In the genomic region with DNA sequence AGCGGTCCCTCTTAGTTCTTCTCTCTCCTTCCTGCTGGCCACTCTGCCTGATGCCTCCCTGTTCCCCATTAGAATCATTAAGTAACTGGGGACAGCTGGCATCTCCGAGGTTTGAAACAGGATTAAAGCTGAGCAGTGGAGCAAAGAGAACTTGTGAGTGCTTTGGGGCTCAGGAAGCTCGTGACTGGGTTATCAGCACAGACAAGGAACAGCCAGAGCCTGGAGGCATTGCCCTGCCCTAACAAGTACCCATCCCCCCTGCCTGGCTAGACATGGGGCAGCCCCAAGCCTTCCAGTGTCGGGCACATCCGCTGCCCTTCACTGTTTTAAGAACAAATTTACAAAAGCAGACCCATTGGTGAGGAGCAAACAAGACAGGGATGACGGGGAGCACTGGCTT, we compare ENCODE assay signal across 31 mouse cellular contexts. TPM values are rescaled to one million over a fixed set of nuclear protein-coding genes. Genes with fewer than 3 reads are reported as not detected.
A peak's percentile ranks its signal among the peaks of the same experiment; 100 is the strongest.
DNase-seq lines count a peak whose midpoint lies in the region; ATAC-seq lines count a peak whose summit lies in the region.
"Had no signal": no experiment of that assay in that cellular context is flagged by ENCODE, and none has a peak within 500 bp of the region (broad histone marks: within the 10 kb centered on the region; RNA-seq: fewer than 3 reads in every experiment).

No protein-coding gene starts in this region.

- 33% methylated on average over 6 of the region's 6 CpGs for WGBS in heart, embryonic 11.5 days (ENCODE audit: insufficient replicate concordance)

- H3K9ac ChIP-seq in heart, embryonic 11.5 days (ENCODE audit: low read depth, low read length): 0 out of 2 replicates have a peak overlapping the region, but pooled peaks have one; percentile 28
- H3K9ac ChIP-seq: forebrain, embryonic 12.5 days; liver, embryonic 14.5 days; lung, embryonic 15.5 days; midbrain, embryonic 12.5 days; stomach, embryonic 15.5 days had no signal

- no peak for DNase-seq in heart, adult 18-20 months
- peak; percentile 45 for DNase-seq in layer of hippocampus, adult 9-11 months
- no peak for DNase-seq in layer of hippocampus, adult 18-20 months (ENCODE audit: low spot score in 2 of 2)
- DNase-seq in retina, embryonic 14.5 days (ENCODE audit: low spot score): peak; percentile 21
- no peak for DNase-seq in right cerebral cortex, postnatal 4 days
- DNase-seq in thymus, postnatal 4 days: no peak
- DNase-seq: adrenal gland, postnatal 14 days; cerebellum, adult 11 months; cerebellum, postnatal 14 days; gastrocnemius, postnatal 14 days; kidney, postnatal 36 days; lung, postnatal 4 days; right cerebral cortex, postnatal 14 days; thymus, postnatal 36 days had no signal

- H3K27me3 ChIP-seq in heart, embryonic 11.5 days (ENCODE audit: control insufficient read depth, insufficient read depth, low read length): peaks cover 4% of the 10 kb centered on the region; the same call in 1 of the 2 replicates

- peaks cover 10% of the 10 kb centered on the region for H3K9me3 ChIP-seq in heart, embryonic 11.5 days (replicated peaks; ENCODE audit: control insufficient read depth, low read length)
- H3K9me3 ChIP-seq: stomach, embryonic 15.5 days had no signal

- H3K4me1 ChIP-seq in heart, embryonic 11.5 days (ENCODE audit: control insufficient read depth, insufficient read depth, low read length): peaks cover 19% of the 10 kb centered on the region

- ATAC-seq in heart, embryonic 11.5 days (replicated peaks; ENCODE audit: insufficient number of reproducible peaks, low FRiP score, low TSS enrichment): no peak
- ATAC-seq in common myeloid progenitor, adult 5-6 weeks (replicated peaks; ENCODE audit: low read depth, poor library complexity, severe bottlenecking): peak; percentile 48

- no peak overlapping the region for H3K27ac ChIP-seq in heart, embryonic 11.5 days (ENCODE audit: low read depth, low read length)
- H3K27ac ChIP-seq: forebrain, embryonic 12.5 days; liver, embryonic 14.5 days; lung, embryonic 15.5 days; midbrain, embryonic 12.5 days; stomach, embryonic 15.5 days had no signal

- H3K36me3 ChIP-seq in heart, embryonic 11.5 days (ENCODE audit: control insufficient read depth, insufficient read depth, low read length): no peaks in the 10 kb centered on the region
- H3K36me3 ChIP-seq: forebrain, embryonic 12.5 days; lung, embryonic 15.5 days; midbrain, embryonic 12.5 days; stomach, embryonic 15.5 days had no signal

- no peak overlapping the region for H3K4me2 ChIP-seq in heart, embryonic 11.5 days
- H3K4me2 ChIP-seq: forebrain, embryonic 12.5 days; lung, embryonic 15.5 days; midbrain, embryonic 12.5 days; stomach, embryonic 15.5 days had no signal

- no peak overlapping the region for H3K4me3 ChIP-seq in heart, embryonic 11.5 days (ENCODE audit: low read depth, low read length)
- H3K4me3 ChIP-seq: forebrain, embryonic 12.5 days; lung, embryonic 15.5 days; midbrain, embryonic 12.5 days; myocyte; stomach, embryonic 15.5 days had no signal

RNA-seq across cellular contexts. Expression of a gene that starts 2.6 kb away (rescaled TPM):
- 0.16 TPM in 1 of 2 replicates, not detected in the other for polyA plus RNA-seq in heart, embryonic 11.5 days (2014; fragmentation: Nextera tagmentation; extraction: Ambion mirVana)
- 1 to 10 TPM; 1.1 to 1.5 TPM for total RNA-seq in heart, adult 18-20 months (2021)
- total RNA-seq in layer of hippocampus, adult 18-20 months (2021): 1 to 10 TPM; 2.7 to 2.8 TPM
- total RNA-seq in common myeloid progenitor, adult 5-6 weeks (2017): 1.3 TPM in 1 of 2 replicates, not detected in the other
- total RNA-seq: CH12.LX, MEL had no signal
- polyA plus RNA-seq: neural tube, embryonic 14.5 days had no signal

RNA-seq across cellular contexts. Expression of a gene that starts 35.4 kb away (rescaled TPM):
- polyA plus RNA-seq in heart, embryonic 11.5 days (2014; fragmentation: Nextera tagmentation; extraction: Ambion mirVana): not detected in 2 replicates
- total RNA-seq in heart, adult 18-20 months (2021): not detected
- total RNA-seq in layer of hippocampus, adult 18-20 months (2021): not detected
- not detected in 2 replicates for total RNA-seq in common myeloid progenitor, adult 5-6 weeks (2017)
- total RNA-seq: adrenal gland, postnatal 14 days; CH12.LX; gastrocnemius, postnatal 14 days; heart, adult 8-10 months; hematopoietic stem cell, adult 5-6 weeks; layer of hippocampus, postnatal 14 days; left cerebral cortex, postnatal 10 days; MEL had no signal
- polyA plus RNA-seq: forebrain, embryonic 12.5 days; kidney, embryonic 14.5 days; limb, embryonic 14.5 days; liver, embryonic 14.5 days; lung, embryonic 15.5 days; midbrain, embryonic 12.5 days; myocyte; neural tube, embryonic 14.5 days; stomach, embryonic 15.5 days had no signal

RNA-seq across cellular contexts. Expression of a gene that starts 52.0 kb away (rescaled TPM):
- 0.63 TPM in 1 of 2 replicates, not detected in the other for polyA plus RNA-seq in heart, embryonic 11.5 days (2014; fragmentation: Nextera tagmentation; extraction: Ambion mirVana)
- 1 to 10 TPM; 2.4 to 2.9 TPM for total RNA-seq in heart, adult 18-20 months (2021)
- total RNA-seq in layer of hippocampus, adult 18-20 months (2021): not detected
- total RNA-seq in common myeloid progenitor, adult 5-6 weeks (2017): 3.2 and 5.1 TPM in 2 replicates
- total RNA-seq: layer of hippocampus, postnatal 14 days; MEL had no signal
- polyA plus RNA-seq: forebrain, embryonic 12.5 days; midbrain, embryonic 12.5 days; myocyte had no signal

Comparison
In these comparisons a context has a peak if more than half of its experiments do, and no peak if none do; other contexts are left out.
1. DNase-seq: peak in layer of hippocampus, adult 9-11 months (single experiment) and retina, embryonic 14.5 days (single experiment); none in heart, adult 18-20 months (0 of 2), layer of hippocampus, adult 18-20 months (0 of 2), right cerebral cortex, postnatal 4 days (single experiment) and thymus, postnatal 4 days (single experiment).